Mouse (Mus musculus): ENCODE results near the gene Taf3.

DNA sequence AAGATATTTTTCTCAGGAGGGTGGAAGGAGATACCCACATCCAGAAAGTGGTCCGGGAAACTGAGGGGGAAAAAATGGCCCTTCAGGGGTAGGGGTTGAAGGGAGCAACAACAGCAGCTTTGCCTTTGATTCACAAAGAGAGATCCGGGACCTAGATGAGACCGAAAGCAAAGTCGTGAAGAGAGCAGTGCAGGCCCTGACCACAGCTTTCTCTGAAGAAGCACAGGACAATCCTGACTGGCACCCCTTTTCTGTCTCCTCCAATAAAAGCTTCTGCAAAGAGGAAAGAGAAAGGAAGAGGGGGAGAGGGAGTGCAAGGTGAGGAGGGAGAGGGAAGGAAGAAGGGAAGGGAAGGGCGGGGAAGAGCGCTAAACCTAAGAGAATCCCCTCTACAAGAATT lies 176.6 kb downstream of the Taf3 start:
- TF ChIP-seq CTCF (IDR thresholded peaks at IDR 0.05; ENCODE audit: control insufficient read depth, insufficient read depth, insufficient read length) (no peak), MYOG (IDR thresholded peaks at IDR 0.05; ENCODE audit: control insufficient read depth, extremely low read depth, insufficient read length) (no peak), FOSL1 (IDR thresholded peaks at IDR 0.05; ENCODE audit: insufficient read depth, low read length, poor library complexity, severe bottlenecking) (no peak)
